Mouse (Mus musculus): ENCODE data around the gene Ccl3. TPM values are rescaled to one million over a fixed set of nuclear protein-coding genes. Genes with fewer than 3 reads are reported as not detected.

Ccl3 gene
- polyA plus RNA-seq, 1 experiment from 2014 or later, result 307 TPM

- no peak overlapping the region for H3K4me3 ChIP-seq (ENCODE audit: inconsistent target)
- H3K36me3 ChIP-seq (ENCODE audit: inconsistent target), result no peaks in the 10 kb centered on the region
- no peaks in the 10 kb centered on the region for H3K79me2 ChIP-seq (ENCODE audit: inconsistent target)
- peak overlapping the region; percentile 72 for H3K27ac ChIP-seq
- 48% methylated on average over 3 of the region's 3 CpGs for WGBS (ENCODE audit: missing documents)
Measured at GRCm38 (mm10) chr11:83603399-83603798, 45.8 kb downstream of the Ccl3 start.

GRCm38 (mm10) chr11:83600576-83600975 is 48.6 kb downstream of the Ccl3 start:
- WGBS (ENCODE audit: missing documents), result 47% methylated on average over 2 of the region's 2 CpGs
- no peaks in the 10 kb centered on the region for H3K36me3 ChIP-seq (ENCODE audit: inconsistent target)
- H3K27ac ChIP-seq, result peak overlapping the region; percentile 31
- H3K79me2 ChIP-seq (ENCODE audit: inconsistent target), result no peaks in the 10 kb centered on the region
- no peak overlapping the region for H3K4me3 ChIP-seq (ENCODE audit: inconsistent target)

- Histone ChIP-seq H3K79me2 (ENCODE audit: inconsistent target) (no peaks in the 10 kb centered on the region), H3K36me3 (ENCODE audit: inconsistent target) (no peaks in the 10 kb centered on the region), H3K27ac (peak overlapping the region; percentile 15; the same call in 1 of the 2 replicates), H3K4me3 (ENCODE audit: inconsistent target) (no peak overlapping the region)
- 94% methylated on average over 3 of the region's 3 CpGs for WGBS (ENCODE audit: missing documents)
Measured at GRCm38 (mm10) chr11:83598991-83599390, 50.2 kb downstream of the Ccl3 start.

- no peak overlapping the region for H3K4me3 ChIP-seq (ENCODE audit: inconsistent target)
- H3K27ac ChIP-seq, result 0 out of 2 replicates have a peak overlapping the region, but pooled peaks have one; percentile 15
- H3K36me3 ChIP-seq (ENCODE audit: inconsistent target), result no peaks in the 10 kb centered on the region
- H3K79me2 ChIP-seq (ENCODE audit: inconsistent target), result no peaks in the 10 kb centered on the region
- WGBS (ENCODE audit: missing documents), result 67% methylated on average over 3 of the region's 3 CpGs
Measured at GRCm38 (mm10) chr11:83598207-83598837, 50.8 kb downstream of the Ccl3 start.

Other genes with a start within 250 kb of the Ccl3 start
- 0.09 TPM in 1 of 3 replicates, not detected in the others for gene Rasl10b, start 240.2 kb downstream of the Ccl3 start, polyA plus RNA-seq (2018)
- not detected in 3 replicates for gene Gas2l2, start 219.9 kb downstream of the Ccl3 start, polyA plus RNA-seq (2018)
- 0.26 TPM in 1 of 3 replicates, not detected in the others for gene 1700020L24Rik, start 211.7 kb downstream of the Ccl3 start, polyA plus RNA-seq (2018)
- gene Mmp28, start 186.3 kb downstream of the Ccl3 start, polyA plus RNA-seq (2018), result 0.13 to 0.46 TPM (median 0.22 TPM) in 3 replicates
- gene Taf15, start 176.3 kb downstream of the Ccl3 start, polyA plus RNA-seq (2018), result 57.5 to 132 TPM (median 64.8 TPM) in 3 replicates
- gene Heatr9, start 127.2 kb downstream of the Ccl3 start, polyA plus RNA-seq (2018), result 0.34 TPM in 1 of 3 replicates, not detected in the others
- 67.6 to 220 TPM (median 169 TPM) in 3 replicates for gene Ccl5, start 118.8 kb downstream of the Ccl3 start, polyA plus RNA-seq (2018)
- 289 to 625 TPM (median 620 TPM) in 3 replicates for gene Ccl9, start 70.7 kb downstream of the Ccl3 start, polyA plus RNA-seq (2018)
- 508 to 1,107 TPM (median 907 TPM) in 3 replicates for gene Ccl6, start 56.3 kb downstream of the Ccl3 start, polyA plus RNA-seq (2018)
- not detected in 3 replicates for gene Rpl9-ps1, start 3.7 kb downstream of the Ccl3 start, polyA plus RNA-seq (2018)
- 101 to 412 TPM (median 201 TPM) in 3 replicates for gene Ccl4, start 13.2 kb upstream of the Ccl3 start, polyA plus RNA-seq (2018)
- 635 to 1,651 TPM (median 1,108 TPM) in 3 replicates for gene Wfdc17, start 54.6 kb upstream of the Ccl3 start, polyA plus RNA-seq (2018)
- 1.5 to 1.6 TPM in 2 of 3 replicates, not detected in the other for gene Wfdc18, start 59.7 kb upstream of the Ccl3 start, polyA plus RNA-seq (2018)
- gene Wfdc21, start 97.6 kb upstream of the Ccl3 start, polyA plus RNA-seq (2018), result 1.2 to 2.7 TPM in 2 of 3 replicates, not detected in the other
- 7.6 to 11.1 TPM (median 8.3 TPM) in 3 replicates for gene Heatr6, start 104.3 kb upstream of the Ccl3 start, polyA plus RNA-seq (2018)
- not detected in 3 replicates for gene Hnf1b, start 200.7 kb upstream of the Ccl3 start, polyA plus RNA-seq (2018)